Mouse (Mus musculus) central nervous system, embryonic 14 days (tissue): Measurements from ENCODE around the gene Vat1l. TPM values are rescaled to one million over a fixed set of nuclear protein-coding genes. Genes with fewer than 3 reads are reported as not detected.

Source experiments
- polyA plus RNA-seq: library from polyadenylated mRNA; depleted of rRNA; stranded (reverse); fragments of >200 nt; gene quantifications from 2 replicates; pipeline ENCODE4 v1.2.3, GENCODE M21; 2012; rRNA removed

Vat1l gene
- polyA plus RNA-seq, result 66.8 and 68.2 TPM in 2 replicates

GRCm38 (mm10) chr8:114205221-114205901 is at the start of gene Vat1l:
Gene Vat1l, plus strand, starts transcription at chr8:114205612.

DNA sequence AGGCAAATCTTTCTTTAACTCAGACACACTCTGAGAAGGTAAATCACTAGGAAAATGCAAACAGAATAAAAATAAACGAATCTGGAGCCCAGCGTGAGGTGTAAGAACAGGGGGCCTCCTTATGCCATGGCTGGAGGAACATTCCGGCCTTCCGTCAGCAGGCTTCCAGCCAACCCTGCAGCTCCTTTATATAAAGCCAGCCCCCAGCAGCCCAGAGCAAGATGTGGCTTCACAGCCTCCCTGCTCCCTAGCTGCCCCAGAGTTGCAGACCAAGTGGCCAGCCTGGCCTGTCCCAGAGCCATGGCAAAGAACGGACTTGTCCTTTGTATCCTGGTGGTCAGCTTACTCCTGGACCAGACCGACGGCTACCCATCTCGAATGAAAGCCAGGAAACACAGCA is 212.4 kb downstream of the Vat1l start, which contains the start of gene Clec3a:
Gene Clec3a, plus strand, starts transcription at position 301 of the 400 bp plus-strand sequence.

Other genes with a start within 250 kb of the Vat1l start
- gene Nudt7, start 72.1 kb upstream of the Vat1l start, polyA plus RNA-seq, result 4.2 and 5.2 TPM in 2 replicates
- 0.14 and 2.4 TPM in 2 replicates for gene Clec3a, start 212.5 kb downstream of the Vat1l start, polyA plus RNA-seq
- gene Wwox, start 234.0 kb downstream of the Vat1l start, polyA plus RNA-seq, result 8.7 and 9.3 TPM in 2 replicates